Mouse (Mus musculus): Measurements from ENCODE around the gene Kcnj8.

The Kcnj8 gene

GRCm38 (mm10) chr6:142571055-142571618, at the start of gene Kcnj8:
TSS of gene Kcnj8 (minus strand) at chr6:142571614.
- DNase-seq (ENCODE audit: low read depth, low spot score), result peak; percentile 11

GRCm38 (mm10) chr6:142616659-142617058, 45.2 kb upstream of the Kcnj8 start:
- DNase-seq (ENCODE audit: low read depth, low spot score), result peak; percentile 1

GRCm38 (mm10) chr6:142614324-142614723, 42.9 kb upstream of the Kcnj8 start:
- DNase-seq (ENCODE audit: low read depth, low spot score), result peak; percentile 50

GRCm38 (mm10) chr6:142612366-142612765, 41.0 kb upstream of the Kcnj8 start:
- DNase-seq (ENCODE audit: low read depth, low spot score), result no peak

GRCm38 (mm10) chr6:142609401-142610373, 38.3 kb upstream of the Kcnj8 start:
- no peak for DNase-seq (ENCODE audit: low read depth, low spot score)

GRCm38 (mm10) chr6:142607080-142607479, 35.7 kb upstream of the Kcnj8 start:
- DNase-seq (ENCODE audit: low read depth, low spot score), result no peak

GRCm38 (mm10) chr6:142602772-142603171, 31.4 kb upstream of the Kcnj8 start:
- no peak for DNase-seq (ENCODE audit: low read depth, low spot score)

GRCm38 (mm10) chr6:142578831-142579230, 7.4 kb upstream of the Kcnj8 start:
- DNase-seq (ENCODE audit: low read depth, low spot score), result no peak

DNA sequence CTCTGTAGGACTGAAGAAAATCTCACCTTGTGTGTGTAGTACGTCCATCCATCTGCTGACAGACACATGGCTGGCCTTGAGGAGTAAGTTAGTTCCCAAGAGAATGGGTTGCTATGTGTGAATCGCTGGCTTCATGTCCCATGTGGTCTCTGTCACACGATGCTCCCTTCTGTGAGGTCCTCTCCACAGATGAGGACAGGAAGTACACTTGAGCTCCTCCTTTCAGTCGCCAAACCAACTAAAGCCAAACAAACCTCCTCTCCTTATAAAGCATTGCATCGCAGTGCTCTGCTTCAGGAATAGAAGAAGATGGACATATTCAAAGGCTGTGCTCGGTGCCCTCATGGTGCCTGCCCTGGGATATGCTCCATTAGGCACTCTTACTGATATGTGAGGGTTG, 6.4 kb upstream of the Kcnj8 start:
- no peak for DNase-seq (ENCODE audit: low read depth, low spot score)

DNA sequence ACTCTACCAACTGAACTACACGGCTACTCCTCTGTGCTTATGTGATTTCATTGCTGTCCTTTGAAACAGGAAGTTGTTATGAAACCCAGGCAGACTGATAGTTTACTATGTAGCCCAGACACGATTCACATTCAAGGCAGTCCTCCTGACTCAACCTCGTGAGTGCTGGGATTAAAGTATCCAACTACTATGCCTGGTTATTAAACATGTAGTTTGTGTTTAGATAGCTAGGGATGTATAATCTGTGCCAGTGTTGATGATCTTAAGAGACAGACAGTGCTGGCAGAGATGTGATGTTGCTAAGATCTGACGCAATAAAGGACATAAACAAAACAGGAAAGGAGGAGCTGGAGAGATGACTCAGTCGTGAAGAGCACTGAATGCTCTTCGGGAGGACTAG, 1.5 kb upstream of the Kcnj8 start:
- DNase-seq (ENCODE audit: low read depth, low spot score), result no peak

DNA sequence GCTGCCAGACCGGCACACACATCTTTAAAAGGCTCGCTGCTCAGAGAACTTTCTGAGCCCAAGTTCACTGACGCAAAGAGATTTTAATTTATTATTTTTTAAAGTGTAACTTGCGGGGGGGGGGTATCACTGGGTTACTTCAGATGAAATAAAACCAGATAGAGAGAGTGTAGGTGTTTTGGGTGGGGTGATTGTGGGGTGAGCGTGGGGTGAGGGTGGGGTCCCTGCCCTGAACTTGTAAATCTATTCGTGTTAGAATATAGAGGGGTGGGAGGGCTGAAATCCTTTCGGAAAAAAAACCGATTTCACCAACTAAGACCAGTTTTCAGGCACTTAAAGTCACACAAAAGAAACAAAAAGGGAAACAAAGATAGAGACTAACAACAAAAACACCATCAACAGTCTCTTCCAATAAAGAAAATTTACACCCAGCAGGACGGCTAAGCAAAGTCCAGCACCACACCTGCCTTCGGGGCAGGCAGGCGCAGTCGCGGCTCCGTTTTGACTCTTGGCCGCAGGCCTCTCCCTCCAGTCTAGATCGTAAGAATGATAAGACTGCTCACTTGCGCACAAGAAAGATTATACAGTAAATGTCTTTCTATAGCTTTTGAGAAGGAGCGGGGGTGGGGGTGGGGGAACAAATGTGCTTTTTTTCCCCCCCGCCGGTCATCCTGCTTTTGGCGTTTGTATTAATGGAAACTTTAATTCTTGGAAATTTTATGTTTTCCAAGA, 381 bp upstream of the Kcnj8 start:
- no peak for DNase-seq (ENCODE audit: low read depth, low spot score)

- DNase-seq (ENCODE audit: low read depth, low spot score), result peak; percentile 12
These were observed 1.2 kb downstream of the Kcnj8 start for GRCm38 (mm10) chr6:142570046-142570770.

GRCm38 (mm10) chr6:142568713-142569357, 2.6 kb downstream of the Kcnj8 start:
- DNase-seq (ENCODE audit: low read depth, low spot score), result no peak

DNA sequence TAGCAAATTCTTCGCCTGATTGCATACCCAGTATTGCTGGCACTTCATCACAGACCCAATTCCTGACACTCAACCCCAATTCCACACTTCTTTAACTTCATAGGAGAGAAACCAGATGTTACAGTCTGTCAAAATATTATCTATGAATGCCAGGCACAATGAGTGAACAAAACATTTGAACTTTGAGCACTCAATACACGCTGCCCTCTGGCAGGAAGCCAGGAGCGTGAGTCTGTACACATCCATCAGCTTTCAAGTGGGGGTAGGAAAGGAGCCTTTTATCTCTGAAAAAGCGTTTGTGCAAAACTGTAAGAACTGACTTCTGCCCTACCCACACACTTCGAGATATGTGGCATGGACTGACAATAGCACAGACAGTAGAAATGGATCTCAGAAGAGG, 4.0 kb downstream of the Kcnj8 start:
- DNase-seq (ENCODE audit: low read depth, low spot score), result no peak

DNA sequence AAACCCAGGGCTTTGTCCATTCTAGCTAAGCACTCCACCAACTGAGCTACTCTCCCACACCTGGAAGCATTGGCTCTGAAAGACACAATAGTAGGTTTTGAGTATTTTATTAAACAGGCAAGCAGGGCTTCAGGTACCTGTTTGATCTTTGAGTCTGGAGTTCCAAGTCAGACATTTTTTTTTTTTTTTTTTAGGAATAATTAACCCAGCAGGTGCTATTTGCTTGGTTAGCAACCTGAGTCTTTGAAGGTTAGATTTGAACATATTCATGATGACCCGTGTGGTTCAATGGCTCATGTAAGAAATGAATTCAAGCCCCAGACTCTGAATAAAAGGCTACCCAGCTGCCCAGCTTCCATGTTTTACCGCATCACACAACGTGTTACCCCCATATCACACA, 6.7 kb downstream of the Kcnj8 start:
- DNase-seq (ENCODE audit: low read depth, low spot score), result no peak

DNA sequence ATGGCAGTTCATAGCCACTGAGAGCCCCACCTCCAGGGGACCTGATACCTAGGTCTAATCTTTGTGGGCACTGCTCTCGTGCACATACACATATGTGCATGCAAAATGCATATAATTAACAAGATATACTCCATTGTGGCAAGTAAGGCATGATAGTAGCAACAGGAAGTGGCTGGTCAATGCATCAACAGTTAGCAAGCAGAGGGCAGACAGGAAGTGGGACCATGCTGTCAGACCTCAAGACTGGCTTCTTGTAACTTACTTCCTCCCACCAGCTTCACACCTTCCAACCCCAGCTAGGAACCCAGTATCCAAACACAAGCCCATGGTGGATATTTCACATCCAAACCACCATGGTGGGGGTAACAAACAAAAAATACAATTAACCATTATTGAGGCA, 10.3 kb downstream of the Kcnj8 start:
- no peak for DNase-seq (ENCODE audit: low read depth, low spot score)

GRCm38 (mm10) chr6:142558772-142559679, 12.4 kb downstream of the Kcnj8 start:
- no peak for DNase-seq (ENCODE audit: low read depth, low spot score)

GRCm38 (mm10) chr6:142558076-142558475, 13.3 kb downstream of the Kcnj8 start:
- peak; percentile 24 for DNase-seq (ENCODE audit: low read depth, low spot score)

GRCm38 (mm10) chr6:142555988-142556387, 15.4 kb downstream of the Kcnj8 start:
- no peak for DNase-seq (ENCODE audit: low read depth, low spot score)

DNA sequence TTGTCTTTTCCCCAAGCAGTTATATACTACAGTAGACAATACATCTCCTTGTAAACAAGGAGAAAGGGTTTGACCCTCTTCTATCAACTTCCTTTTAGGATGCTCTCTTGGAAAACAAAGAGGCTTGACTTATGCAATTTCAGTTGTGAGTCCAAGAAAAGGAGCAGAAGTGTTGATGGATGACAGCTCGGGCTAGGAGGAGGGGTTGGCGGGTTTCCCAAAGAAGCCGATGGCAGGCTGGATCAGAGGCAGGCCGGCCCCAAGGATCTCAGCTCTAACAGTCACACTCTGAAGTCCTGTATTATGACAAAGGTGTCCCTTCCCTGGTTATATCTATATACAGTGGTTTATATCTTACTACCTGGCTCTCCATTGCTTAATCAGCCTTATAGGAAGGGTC, 19.9 kb downstream of the Kcnj8 start:
- no peak for DNase-seq (ENCODE audit: low read depth, low spot score)
